Mouse (Mus musculus) CD8-positive naive resting alpha-beta T cell, adult 2 months (primary cell): ENCODE results near the gene Zfp449.

Experiments
- DNase-seq, 2 experiments: peaks; one replicate each; pipeline ENCODE4 v3.0.0; 2022; ENCODE audit warnings: low read depth in 2 of 2, low spot score in 2 of 2

Zfp449 gene

GRCm38 (mm10) chrX:56346176-56346931, at the start of gene Zfp449:
Gene Zfp449 (plus strand): TSS chrX:56346400.
- peak; percentile 9 to 38 for DNase-seq

- no peak for DNase-seq
These were observed 38.6 kb upstream of the Zfp449 start for GRCm38 (mm10) chrX:56307597-56307996.

DNA sequence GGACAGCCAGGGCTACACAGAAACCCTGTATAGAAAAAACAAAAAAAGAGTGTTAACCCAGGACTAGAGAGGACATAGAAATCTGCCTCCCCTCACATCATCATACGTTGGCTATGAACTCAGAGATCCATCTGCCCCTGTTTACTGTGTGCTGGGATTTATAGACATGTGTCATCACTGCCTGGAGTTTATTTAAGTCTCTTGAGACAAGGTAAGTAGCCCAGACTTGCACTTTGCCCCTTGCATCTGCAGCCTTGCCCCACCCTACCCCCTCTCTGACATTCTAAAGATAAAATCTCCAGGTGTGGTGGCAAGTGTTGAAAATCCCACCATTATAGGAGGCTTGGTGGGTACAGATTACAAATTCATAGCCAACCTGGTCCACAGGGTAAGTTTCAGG, 33.4 kb upstream of the Zfp449 start:
- no peak for DNase-seq

GRCm38 (mm10) chrX:56322096-56322495, 24.1 kb upstream of the Zfp449 start:
- DNase-seq, result no peak

- no peak for DNase-seq
These were observed 23.5 kb upstream of the Zfp449 start for GRCm38 (mm10) chrX:56322731-56323130.

GRCm38 (mm10) chrX:56332046-56332445, 14.2 kb upstream of the Zfp449 start:
- DNase-seq, result no peak

DNA sequence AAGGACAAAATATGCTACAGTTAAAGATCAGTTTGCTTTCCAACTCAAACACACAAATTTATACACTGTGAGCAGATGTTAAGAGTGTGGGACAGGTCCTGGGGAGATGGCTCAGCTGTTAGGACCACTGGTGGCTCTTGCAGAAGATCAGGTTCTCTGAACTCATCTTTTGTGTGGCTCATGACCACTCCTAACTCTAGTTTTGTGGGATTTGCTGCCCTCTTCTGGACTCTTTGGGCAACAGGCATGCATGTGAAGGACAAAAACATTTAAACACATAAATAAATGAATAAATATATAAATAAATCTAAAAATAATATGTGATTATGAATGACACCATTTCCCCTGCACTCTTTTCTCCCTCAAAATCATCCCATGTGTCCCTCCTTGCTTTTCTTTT, 5.9 kb upstream of the Zfp449 start:
- no peak for DNase-seq

DNA sequence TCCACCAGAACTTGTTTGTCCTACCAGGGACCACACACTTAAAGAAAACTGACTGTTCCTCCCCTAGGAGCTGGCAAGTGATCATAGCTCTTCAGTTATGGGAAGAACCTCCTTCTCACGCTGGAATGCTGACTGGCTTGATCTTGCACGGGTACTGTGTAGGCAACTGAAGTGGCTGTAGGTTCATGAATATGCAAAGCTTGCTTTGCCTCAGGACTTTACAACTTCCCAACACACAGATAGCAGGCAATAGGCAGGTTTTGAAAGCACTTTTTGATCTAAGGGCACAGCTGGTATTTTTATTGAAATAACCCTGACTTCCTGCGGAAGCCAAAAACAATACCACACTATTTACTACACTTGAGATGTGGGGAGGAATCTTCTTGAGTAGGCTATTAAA, 3.3 kb upstream of the Zfp449 start:
- DNase-seq, result no peak

- no peak for DNase-seq
These were observed 693 bp downstream of the Zfp449 start for GRCm38 (mm10) chrX:56346932-56347253.

DNA sequence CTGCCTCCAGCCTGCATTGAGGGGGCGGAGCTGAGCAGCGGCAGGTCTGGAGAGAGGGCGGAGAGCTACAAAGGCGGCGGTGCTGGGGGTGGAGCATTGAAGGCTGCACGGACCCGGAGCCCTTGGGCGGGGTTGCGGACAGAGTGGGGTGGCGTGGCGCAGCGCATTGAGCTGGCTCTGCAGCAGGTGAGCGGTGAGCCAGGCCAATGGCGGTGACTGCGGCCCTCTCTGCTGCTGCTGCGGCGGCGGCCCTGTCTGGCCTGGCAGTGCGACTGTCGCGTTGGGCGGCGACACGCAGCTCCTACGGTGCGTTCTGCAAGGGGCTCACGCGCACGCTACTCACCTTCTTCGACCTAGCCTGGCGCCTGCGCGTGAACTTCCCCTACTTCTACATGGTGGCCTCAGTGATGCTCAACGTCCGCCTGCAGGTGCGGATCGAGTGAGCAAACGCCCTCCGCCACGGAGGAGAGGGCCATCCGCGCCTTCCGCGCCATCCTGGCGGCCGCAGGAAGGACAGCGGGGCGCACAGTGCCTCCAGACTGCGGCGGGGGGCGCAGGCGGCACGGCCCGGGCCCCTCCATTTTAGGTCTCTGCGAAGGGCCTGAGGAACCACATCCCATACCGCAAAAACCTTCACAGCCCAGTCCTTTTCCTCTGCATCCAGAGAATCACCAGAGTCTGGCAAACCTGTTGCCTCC, 28.4 kb downstream of the Zfp449 start, which contains the start of gene Smim10l2a:
TSS of gene Smim10l2a (plus strand) at position 156 of the 698 bp plus-strand sequence.
- DNase-seq, result peak in 1 of 2 experiments; percentile 0

- DNase-seq, result no peak
These were observed 34.7 kb downstream of the Zfp449 start for GRCm38 (mm10) chrX:56380852-56381251.

DNA sequence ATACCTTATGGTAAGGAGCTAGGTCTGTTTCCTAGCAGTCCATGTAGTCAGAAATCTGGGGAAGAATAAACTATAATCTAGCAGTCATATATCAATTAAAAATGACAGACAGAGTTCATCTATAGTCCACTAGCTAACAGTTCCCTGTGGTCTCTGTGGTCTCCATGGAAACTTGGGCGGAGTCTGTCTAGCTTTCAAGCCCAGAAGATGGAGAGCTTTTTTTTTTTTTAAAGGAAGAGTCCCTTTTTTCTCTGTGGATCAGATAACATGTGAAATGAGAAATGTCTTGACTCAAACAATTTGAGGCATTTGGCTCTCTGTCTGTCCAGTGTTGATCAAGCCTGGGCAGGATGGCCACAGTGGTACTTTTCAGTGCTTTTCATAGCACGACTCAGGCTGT, 37.9 kb downstream of the Zfp449 start:
- DNase-seq, result no peak

- no peak for DNase-seq
These were observed 58.4 kb downstream of the Zfp449 start for GRCm38 (mm10) chrX:56404646-56405045.

GRCm38 (mm10) chrX:56405482-56405881, 59.3 kb downstream of the Zfp449 start:
- DNase-seq, result no peak

DNA sequence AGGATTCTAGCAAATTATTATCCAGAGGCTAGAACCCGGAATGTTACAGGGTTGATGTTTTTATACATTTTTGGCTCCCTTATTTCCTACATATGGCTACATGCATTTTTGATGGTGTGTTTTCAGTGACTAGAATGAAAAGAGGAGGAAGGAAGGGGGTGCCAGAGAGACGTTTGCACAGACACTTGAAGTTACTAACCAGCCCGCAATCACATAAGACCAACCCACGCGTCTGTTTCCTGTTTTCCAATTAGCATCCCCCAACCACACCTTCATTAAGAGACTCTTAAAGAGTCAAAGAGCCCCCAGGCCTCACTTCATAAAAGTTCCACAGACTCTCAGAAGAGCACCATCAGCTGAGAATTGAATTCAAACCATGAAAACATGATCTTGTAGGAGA, 59.9 kb downstream of the Zfp449 start:
- no peak for DNase-seq
